Mouse (Mus musculus) CD4-positive, CD25-positive, alpha-beta regulatory T cell, adult 9 weeks (primary cell): ENCODE results near the gene Ddx46. TPM values are rescaled to one million over a fixed set of nuclear protein-coding genes. Genes with fewer than 3 reads are reported as not detected.

ENCODE experiments used
- polyA plus RNA-seq: library from polyadenylated mRNA; unstranded; fragments of 100-300 nt; shearing (Covaris generic); gene quantifications from one replicate; pipeline ENCODE4 v1.2.1, GENCODE M21; 2017

Gene Ddx46
- 87.5 TPM for polyA plus RNA-seq

DNA sequence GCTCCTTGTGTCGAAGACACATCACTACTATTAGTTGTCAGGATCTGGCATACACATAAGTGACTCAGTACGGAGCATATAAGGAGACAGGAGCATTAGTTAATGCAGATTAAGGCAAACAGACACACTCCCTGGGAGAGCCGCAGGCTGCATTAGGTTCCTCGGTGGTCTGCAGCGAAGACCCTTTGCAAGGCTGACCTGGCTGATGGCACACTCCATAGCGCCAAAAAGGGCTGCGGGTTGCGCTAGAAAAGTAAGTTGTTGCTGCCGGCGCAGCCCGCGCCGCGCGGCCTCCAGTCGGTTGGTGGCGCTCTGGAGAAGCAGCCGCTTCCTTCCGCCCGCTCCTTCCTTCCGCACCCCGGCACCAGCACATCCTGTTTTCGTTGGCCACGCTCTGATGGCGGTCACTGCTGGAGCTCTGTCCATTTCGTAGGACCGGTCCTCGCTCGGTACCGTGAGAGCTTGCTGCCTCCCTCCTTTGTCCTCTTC lies at the start of gene Ddx46:
Gene Ddx46, plus strand, starts transcription at position 389 of the 489 bp plus-strand sequence.

DNA sequence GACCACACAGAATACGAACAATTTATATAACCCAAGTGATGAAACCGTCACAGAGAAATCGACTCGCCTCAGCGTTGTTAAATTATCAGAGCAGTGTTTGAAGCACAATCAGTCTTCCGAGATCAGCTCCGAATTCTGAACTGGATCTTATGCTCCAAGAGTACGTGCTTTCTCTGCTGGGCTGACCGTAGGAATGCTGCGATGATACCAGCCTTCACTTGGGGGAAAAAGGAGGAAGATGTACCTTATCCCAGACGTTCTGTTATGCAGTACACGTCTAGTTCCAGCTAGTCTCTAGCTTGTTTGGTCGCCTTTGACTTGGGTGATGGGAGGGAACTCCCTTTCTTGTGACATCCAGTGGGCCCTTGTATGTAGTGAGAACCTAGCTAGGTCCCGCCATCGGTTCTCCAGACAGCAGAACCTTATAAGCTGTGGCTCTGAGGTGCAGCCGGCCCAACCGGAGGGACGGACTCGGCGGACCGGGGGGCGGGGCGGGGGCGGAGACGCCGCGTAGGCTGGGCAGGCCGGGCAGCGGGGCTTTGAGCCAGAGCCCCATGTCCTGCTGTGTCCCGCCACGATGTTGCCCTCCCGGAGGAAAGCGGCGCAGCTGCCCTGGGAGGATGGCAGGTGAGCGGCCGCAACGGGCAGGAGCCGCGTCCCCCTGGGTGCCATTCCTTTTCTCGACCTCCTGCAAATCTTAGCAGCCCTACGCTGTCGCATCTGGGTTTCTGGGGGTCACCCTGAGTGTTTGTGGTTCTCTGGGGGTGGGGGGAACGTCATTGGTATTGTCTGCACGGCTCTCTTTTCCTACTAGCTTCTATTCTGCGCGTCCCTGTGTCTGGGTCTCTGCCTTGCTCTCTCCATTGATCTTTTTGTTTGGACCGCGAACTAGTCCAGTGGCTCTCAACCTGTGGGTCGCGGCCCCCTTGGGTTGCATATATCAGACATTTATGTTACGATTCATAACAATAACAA lies 35.0 kb upstream of the Ddx46 start, which contains the start of gene B4galt7:
Gene B4galt7, plus strand, starts transcription at position 331 of the 975 bp plus-strand sequence.

GRCm38 (mm10) chr13:55622649-55623541 lies 11.9 kb upstream of the Ddx46 start, which contains the start of gene Caml:
Gene Caml, plus strand, starts transcription at chr13:55623005.

DNA sequence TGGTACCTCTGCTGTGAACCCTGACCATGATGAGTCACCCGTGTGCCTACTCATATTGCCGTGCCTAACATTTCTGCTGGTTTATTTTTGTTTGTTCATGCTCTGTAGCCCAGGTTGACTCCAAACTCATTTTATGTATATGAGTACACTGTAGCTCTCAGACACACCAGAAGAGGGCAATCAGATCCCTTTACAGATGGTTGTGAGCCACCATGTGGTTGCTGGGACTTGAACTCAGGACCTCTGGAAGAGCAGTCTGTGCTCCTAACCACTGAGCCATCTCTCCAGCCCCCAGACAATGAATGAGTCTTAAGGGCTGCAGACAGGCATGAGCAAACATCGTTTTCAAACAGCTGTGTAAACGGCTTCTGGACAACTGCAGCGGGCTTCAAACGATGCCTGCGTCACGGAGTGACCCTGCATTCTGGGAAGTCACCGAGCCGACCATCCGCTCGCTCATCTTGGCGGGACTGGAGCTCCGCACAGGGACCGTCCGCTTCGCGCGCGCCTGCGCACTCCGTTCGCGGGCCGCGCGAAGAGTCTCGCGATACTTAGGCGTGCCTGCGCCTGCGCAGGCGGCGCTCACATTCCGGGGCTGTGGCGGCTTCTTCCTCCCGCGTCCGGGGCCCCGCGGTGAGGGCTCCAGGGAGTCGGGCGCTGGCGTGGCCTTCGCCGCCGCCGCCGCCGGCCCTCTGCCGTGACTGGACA lies 57.9 kb downstream of the Ddx46 start, which contains the start of gene B230219D22Rik:
Gene B230219D22Rik, plus strand, starts transcription at position 590 of the 708 bp plus-strand sequence.

GRCm38 (mm10) chr13:55714501-55715166 lies 79.8 kb downstream of the Ddx46 start, which contains the start of gene Txndc15:
Gene Txndc15, plus strand, starts transcription at chr13:55714650.

DNA sequence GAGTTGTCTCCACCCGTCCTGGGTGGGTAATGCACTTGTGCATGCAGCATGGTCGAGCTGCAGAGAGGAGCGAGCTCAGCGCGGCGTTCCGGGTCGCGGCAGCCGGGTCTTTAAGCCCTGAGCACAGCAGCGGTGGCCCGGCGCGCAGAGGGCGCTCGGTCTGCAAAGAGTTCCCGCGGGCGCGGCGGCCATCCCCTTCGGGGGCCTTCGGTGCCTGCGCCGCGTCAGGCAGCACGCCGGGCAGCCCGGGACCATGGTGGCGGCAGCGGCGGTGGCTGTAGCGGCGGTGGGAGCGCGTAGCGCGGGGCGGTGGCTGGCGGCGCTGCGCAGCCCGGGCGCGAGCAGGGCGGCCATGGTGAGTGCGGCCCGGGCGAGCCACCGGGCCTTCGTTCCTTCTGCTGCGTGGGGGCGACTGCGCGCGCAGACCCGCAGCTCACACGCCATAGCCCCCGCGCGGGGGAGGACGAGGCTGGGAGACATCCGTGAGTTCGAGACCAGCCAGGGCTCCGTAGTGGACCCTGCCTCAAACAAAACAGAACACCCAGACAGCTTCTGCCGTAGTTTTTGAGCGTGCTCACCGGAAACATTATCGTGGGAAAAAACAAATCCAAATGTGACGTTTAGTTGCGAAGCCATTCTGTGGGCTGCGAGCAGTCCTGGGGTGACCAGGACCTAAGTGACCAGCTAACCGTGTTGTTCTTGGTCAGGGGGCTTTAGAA lies 92.5 kb downstream of the Ddx46 start, which contains the start of gene Pcbd2:
Gene Pcbd2, plus strand, starts transcription at position 249 of the 719 bp plus-strand sequence.

Other genes starting within 250 kb of the Ddx46 start
- gene Slc34a1, start 236.8 kb upstream of the Ddx46 start, polyA plus RNA-seq: not detected
- gene Pfn3, start 219.8 kb upstream of the Ddx46 start, polyA plus RNA-seq: not detected
- 0.41 TPM for gene F12, start 208.2 kb upstream of the Ddx46 start, polyA plus RNA-seq
- 21.6 TPM for gene Grk6, start 190.0 kb upstream of the Ddx46 start, polyA plus RNA-seq
- 0.27 TPM for gene Prr7, start 170.8 kb upstream of the Ddx46 start, polyA plus RNA-seq
- gene Dbn1, start 146.9 kb upstream of the Ddx46 start, polyA plus RNA-seq: not detected
- 16.3 TPM for gene Pdlim7, start 121.4 kb upstream of the Ddx46 start, polyA plus RNA-seq
- gene Dok3, start 105.7 kb upstream of the Ddx46 start, polyA plus RNA-seq: 2.0 TPM
- gene Ddx41, start 98.4 kb upstream of the Ddx46 start, polyA plus RNA-seq: 86.5 TPM
- 24.6 TPM for gene Fam193b, start 63.9 kb upstream of the Ddx46 start, polyA plus RNA-seq
- 347 TPM for gene Tmed9, start 61.3 kb upstream of the Ddx46 start, polyA plus RNA-seq
- 46.3 TPM for gene B4galt7, start 35.1 kb upstream of the Ddx46 start, polyA plus RNA-seq
- gene Caml, start 12.0 kb upstream of the Ddx46 start, polyA plus RNA-seq: 42.0 TPM
- 8.5 TPM for gene B230219D22Rik, start 58.1 kb downstream of the Ddx46 start, polyA plus RNA-seq
- 69.1 TPM for gene Txndc15, start 79.6 kb downstream of the Ddx46 start, polyA plus RNA-seq
- gene Pcbd2, start 92.3 kb downstream of the Ddx46 start, polyA plus RNA-seq: 7.5 TPM
- not detected for gene Catsper3, start 149.5 kb downstream of the Ddx46 start, polyA plus RNA-seq
- not detected for gene Pitx1, start 201.2 kb downstream of the Ddx46 start, polyA plus RNA-seq